Mouse (Mus musculus): ENCODE measurements around the gene Zg16. TPM values are rescaled to one million over a fixed set of nuclear protein-coding genes. Genes with fewer than 3 reads are reported as not detected.

The Zg16 gene
- polyA plus RNA-seq, 1 experiment from 2014 or later, result 29.5 TPM

DNA sequence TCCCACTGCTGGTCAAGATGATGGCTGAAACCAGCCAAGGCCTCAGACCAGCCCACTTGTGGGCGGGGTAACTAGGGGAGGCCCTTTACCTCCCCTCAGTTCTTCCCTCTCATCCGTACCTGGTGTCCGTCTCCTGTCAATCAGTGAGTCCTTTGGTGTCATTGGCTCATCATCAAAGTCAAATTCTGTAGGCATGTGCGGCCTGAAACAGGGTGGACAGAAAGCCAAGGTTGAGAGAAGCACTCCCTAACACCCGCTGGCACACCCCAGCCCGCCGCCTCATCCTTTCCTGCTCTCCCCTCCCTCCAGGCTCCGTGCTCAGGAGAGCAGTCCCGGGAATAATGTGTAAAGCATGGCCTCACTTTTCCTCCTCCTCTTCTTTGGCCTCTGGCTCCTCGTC lies 71.0 kb downstream of the Zg16 start:
- H3K36me3 ChIP-seq (ENCODE audit: control insufficient read depth, insufficient read depth, low read length), result peaks cover 8% of the 10 kb centered on the region; the same call in 1 of the 2 replicates
- peak overlapping the region; percentile 63 for H3K4me3 ChIP-seq (replicated peaks; ENCODE audit: low read length)
- peak overlapping the region; percentile 85 for H3K4me2 ChIP-seq (ENCODE audit: low read depth, low read length)
- peak overlapping the region; percentile 91 for H3K9ac ChIP-seq (ENCODE audit: low read length)
- H3K27me3 ChIP-seq (ENCODE audit: control insufficient read depth, insufficient read depth, low read length), result no peaks in the 10 kb centered on the region
- H3K27ac ChIP-seq (ENCODE audit: low read length), result peak overlapping the region; percentile 98
- ATAC-seq (ENCODE audit: insufficient read depth, low FRiP score), result peak; percentile 19; the same call in 1 of the 2 replicates
- H3K4me1 ChIP-seq (ENCODE audit: control insufficient read depth, insufficient read depth, low read length), result peaks cover 54% of the 10 kb centered on the region
- H3K9me3 ChIP-seq (replicated peaks; ENCODE audit: control insufficient read depth, low read length), result no peaks in the 10 kb centered on the region
- WGBS, result 3% methylated on average over 10 of the region's 10 CpGs

DNA sequence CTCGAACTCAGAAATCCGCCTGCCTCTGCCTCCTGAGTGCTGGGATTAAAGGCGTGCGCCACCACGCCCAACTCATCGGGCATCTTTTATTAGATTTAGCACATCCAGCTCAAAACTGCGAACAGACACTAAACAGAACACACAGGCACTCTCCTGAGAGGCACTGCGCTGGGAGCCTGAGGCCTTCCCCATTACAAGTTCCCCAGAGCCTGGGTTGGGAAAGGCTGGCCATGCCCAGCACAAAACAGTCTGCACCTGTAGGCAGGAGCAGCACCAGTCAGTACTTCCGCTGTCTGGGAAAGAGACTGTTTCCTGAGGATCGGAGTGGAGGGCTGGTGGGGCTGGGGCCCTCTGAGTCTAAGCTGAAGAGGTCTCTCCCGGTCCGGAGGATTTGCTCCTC lies 72.1 kb downstream of the Zg16 start:
- Histone ChIP-seq H3K9me3 (replicated peaks; ENCODE audit: control insufficient read depth, low read length) (no peaks in the 10 kb centered on the region), H3K4me3 (replicated peaks; ENCODE audit: low read length) (peak overlapping the region; percentile 60; the same call in 1 of the 2 replicates), H3K4me1 (ENCODE audit: control insufficient read depth, insufficient read depth, low read length) (peaks cover 50% of the 10 kb centered on the region), H3K36me3 (ENCODE audit: control insufficient read depth, insufficient read depth, low read length) (peaks cover 8% of the 10 kb centered on the region; the same call in 1 of the 2 replicates), H3K4me2 (ENCODE audit: low read depth, low read length) (no peak overlapping the region), H3K27me3 (ENCODE audit: control insufficient read depth, insufficient read depth, low read length) (no peaks in the 10 kb centered on the region), H3K27ac (ENCODE audit: low read length) (no peak overlapping the region), H3K9ac (ENCODE audit: low read length) (no peak overlapping the region; the same call in 1 of the 2 replicates)
- ATAC-seq (ENCODE audit: insufficient read depth, low FRiP score), result no peak
- 91% methylated on average over 12 of the region's 12 CpGs for WGBS

DNA sequence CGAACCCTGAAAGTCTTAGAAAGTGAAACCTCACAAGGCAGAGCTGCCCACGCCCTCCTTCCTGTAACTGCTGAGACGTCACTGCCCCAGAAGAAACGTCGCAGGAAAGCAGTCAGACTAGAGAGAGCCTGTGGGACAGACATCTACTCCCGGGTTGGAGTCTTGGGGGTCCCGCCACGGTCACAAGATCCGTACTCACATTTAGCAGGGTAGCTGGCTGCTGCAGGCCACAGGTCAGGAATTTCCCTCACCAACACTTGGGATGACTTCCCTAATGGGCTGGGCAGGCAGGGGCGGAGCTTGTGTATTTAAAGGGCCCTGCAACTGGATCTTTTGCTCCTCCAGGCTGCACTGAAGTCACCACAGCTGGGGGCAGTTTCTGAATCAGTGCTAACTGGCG lies 72.8 kb downstream of the Zg16 start, which contains the start of gene Mvp:
Gene Mvp, minus strand, starts transcription at position 302 of the 400 bp plus-strand sequence.
- no peak for ATAC-seq (ENCODE audit: insufficient read depth, low FRiP score)
- H3K4me1 ChIP-seq (ENCODE audit: control insufficient read depth, insufficient read depth, low read length), result peaks cover 46% of the 10 kb centered on the region
- peaks cover 8% of the 10 kb centered on the region; the same call in 1 of the 2 replicates for H3K36me3 ChIP-seq (ENCODE audit: control insufficient read depth, insufficient read depth, low read length)
- no peaks in the 10 kb centered on the region for H3K9me3 ChIP-seq (replicated peaks; ENCODE audit: control insufficient read depth, low read length)
- 20% methylated on average over 11 of the region's 11 CpGs for WGBS
- H3K27ac ChIP-seq (ENCODE audit: low read length), result peak within 1 kb of the TSS; percentile 70
- peak within 1 kb of the TSS; percentile 85 for H3K4me2 ChIP-seq (ENCODE audit: low read depth, low read length)
- H3K4me3 ChIP-seq (replicated peaks; ENCODE audit: low read length), result peak within 1 kb of the TSS; percentile 63
- H3K9ac ChIP-seq (ENCODE audit: low read length), result peak within 1 kb of the TSS; percentile 65
- H3K27me3 ChIP-seq (ENCODE audit: control insufficient read depth, insufficient read depth, low read length), result no peaks in the 10 kb centered on the region

DNA sequence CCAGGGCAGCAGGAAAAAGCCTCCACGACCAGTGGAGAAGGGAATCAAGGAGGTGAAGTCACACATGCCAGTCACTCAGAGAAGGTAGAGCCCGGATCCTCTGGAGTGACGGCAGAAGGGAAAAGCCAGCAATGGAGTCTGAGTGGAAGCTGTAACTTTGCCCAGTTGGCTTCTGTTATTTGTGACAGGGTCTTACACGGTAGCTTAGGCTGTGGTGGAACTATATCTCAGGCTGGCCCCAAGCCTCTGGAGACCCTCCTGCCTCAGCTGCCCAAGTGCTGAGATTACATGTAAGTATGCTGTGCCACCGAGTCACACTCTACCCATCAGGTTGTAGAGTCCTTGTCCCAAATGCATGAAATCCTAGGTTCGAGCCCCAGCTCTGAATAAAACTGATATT lies 73.7 kb downstream of the Zg16 start:
- Histone ChIP-seq H3K4me1 (ENCODE audit: control insufficient read depth, insufficient read depth, low read length) (peaks cover 44% of the 10 kb centered on the region), H3K9ac (ENCODE audit: low read length) (no peak overlapping the region), H3K36me3 (ENCODE audit: control insufficient read depth, insufficient read depth, low read length) (peaks cover 8% of the 10 kb centered on the region; the same call in 1 of the 2 replicates), H3K9me3 (replicated peaks; ENCODE audit: control insufficient read depth, low read length) (no peaks in the 10 kb centered on the region), H3K4me2 (ENCODE audit: low read depth, low read length) (peak overlapping the region; percentile 55), H3K27ac (ENCODE audit: low read length) (no peak overlapping the region), H3K4me3 (replicated peaks; ENCODE audit: low read length) (no peak overlapping the region), H3K27me3 (ENCODE audit: control insufficient read depth, insufficient read depth, low read length) (no peaks in the 10 kb centered on the region)
- 95% methylated on average over 6 of the region's 6 CpGs for WGBS
- ATAC-seq (ENCODE audit: insufficient read depth, low FRiP score), result no peak

DNA sequence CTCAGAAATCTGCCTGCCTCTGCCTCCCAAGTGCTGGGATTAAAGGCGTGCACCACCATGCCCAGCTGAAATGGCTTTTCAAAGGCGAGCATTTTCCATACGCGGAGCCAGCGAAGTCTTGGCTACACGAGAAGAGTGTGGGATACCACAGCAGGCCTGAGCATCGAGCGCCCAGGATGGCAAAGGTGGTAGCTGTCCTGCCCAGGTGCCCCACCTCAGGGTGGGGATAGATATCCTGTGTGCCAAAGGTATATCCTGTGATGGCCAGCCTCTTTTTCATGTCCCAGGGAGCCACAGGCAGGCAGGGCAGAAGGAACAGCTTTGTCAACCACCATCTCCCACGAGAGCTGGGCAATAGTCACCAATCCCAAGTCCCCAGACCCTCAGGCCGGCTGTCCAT lies 74.3 kb downstream of the Zg16 start:
- no peak for ATAC-seq (ENCODE audit: insufficient read depth, low FRiP score)
- H3K4me1 ChIP-seq (ENCODE audit: control insufficient read depth, insufficient read depth, low read length), result peaks cover 42% of the 10 kb centered on the region
- peaks cover 8% of the 10 kb centered on the region; the same call in 1 of the 2 replicates for H3K36me3 ChIP-seq (ENCODE audit: control insufficient read depth, insufficient read depth, low read length)
- no peak overlapping the region for H3K4me2 ChIP-seq (ENCODE audit: low read depth, low read length)
- H3K9me3 ChIP-seq (replicated peaks; ENCODE audit: control insufficient read depth, low read length), result no peaks in the 10 kb centered on the region
- no peak overlapping the region for H3K27ac ChIP-seq (ENCODE audit: low read length)
- no peak overlapping the region for H3K4me3 ChIP-seq (replicated peaks; ENCODE audit: low read length)
- WGBS, result 96% methylated on average over 10 of the region's 10 CpGs
- H3K27me3 ChIP-seq (ENCODE audit: control insufficient read depth, insufficient read depth, low read length), result no peaks in the 10 kb centered on the region
- H3K9ac ChIP-seq (ENCODE audit: low read length), result no peak overlapping the region

DNA sequence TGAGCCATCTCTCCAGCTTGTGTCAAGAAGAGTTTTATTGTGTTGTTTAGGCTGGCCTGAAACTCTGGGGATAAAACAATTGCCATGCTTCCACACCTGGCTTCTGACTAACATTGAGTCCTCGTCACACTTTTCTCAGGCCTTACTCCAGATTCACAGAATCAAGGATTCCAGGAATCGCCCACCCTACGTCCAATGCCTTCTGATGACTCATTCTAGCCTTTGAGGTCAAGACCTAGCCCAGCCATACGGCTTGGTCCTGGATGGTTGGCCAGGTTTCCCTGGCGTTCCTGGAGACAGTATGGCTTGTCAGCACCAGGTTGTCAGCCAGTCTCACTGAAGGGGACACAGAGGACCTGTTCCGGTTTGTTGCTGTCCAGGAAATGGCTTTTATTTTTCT lies 74.8 kb downstream of the Zg16 start:
- WGBS, result 79% methylated on average over 6 of the region's 6 CpGs
- no peak overlapping the region for H3K4me3 ChIP-seq (replicated peaks; ENCODE audit: low read length)
- no peak overlapping the region for H3K27ac ChIP-seq (ENCODE audit: low read length)
- no peaks in the 10 kb centered on the region for H3K9me3 ChIP-seq (replicated peaks; ENCODE audit: control insufficient read depth, low read length)
- no peaks in the 10 kb centered on the region for H3K27me3 ChIP-seq (ENCODE audit: control insufficient read depth, insufficient read depth, low read length)
- peaks cover 8% of the 10 kb centered on the region; the same call in 1 of the 2 replicates for H3K36me3 ChIP-seq (ENCODE audit: control insufficient read depth, insufficient read depth, low read length)
- peaks cover 37% of the 10 kb centered on the region for H3K4me1 ChIP-seq (ENCODE audit: control insufficient read depth, insufficient read depth, low read length)
- no peak overlapping the region for H3K9ac ChIP-seq (ENCODE audit: low read length)
- no peak overlapping the region for H3K4me2 ChIP-seq (ENCODE audit: low read depth, low read length)
- no peak for ATAC-seq (ENCODE audit: insufficient read depth, low FRiP score)

DNA sequence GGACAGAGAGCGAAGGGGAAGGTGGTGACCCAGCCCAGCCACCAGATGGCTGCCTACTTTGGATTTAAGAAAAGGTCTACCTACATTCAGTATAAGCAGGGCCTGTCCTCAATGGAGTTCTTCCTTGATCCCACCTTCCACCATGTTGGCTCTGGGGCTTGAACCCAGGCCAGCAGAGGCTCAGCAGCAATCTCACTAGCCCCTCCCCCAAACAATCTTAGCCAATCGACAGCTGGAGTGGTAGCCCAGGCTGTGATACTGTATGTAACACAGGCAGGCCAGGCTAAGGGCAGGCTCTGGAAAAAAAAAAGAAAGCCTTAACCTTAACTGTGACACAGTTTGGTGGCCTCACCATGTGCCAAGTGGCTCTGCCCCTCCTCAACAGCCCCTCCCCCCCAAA lies 75.4 kb downstream of the Zg16 start:
- no peak overlapping the region for H3K9ac ChIP-seq (ENCODE audit: low read length)
- H3K4me3 ChIP-seq (replicated peaks; ENCODE audit: low read length), result no peak overlapping the region
- 60% methylated on average over 2 of the region's 2 CpGs for WGBS
- H3K9me3 ChIP-seq (replicated peaks; ENCODE audit: control insufficient read depth, low read length), result no peaks in the 10 kb centered on the region
- H3K4me2 ChIP-seq (ENCODE audit: low read depth, low read length), result no peak overlapping the region
- no peaks in the 10 kb centered on the region for H3K27me3 ChIP-seq (ENCODE audit: control insufficient read depth, insufficient read depth, low read length)
- peaks cover 8% of the 10 kb centered on the region; the same call in 1 of the 2 replicates for H3K36me3 ChIP-seq (ENCODE audit: control insufficient read depth, insufficient read depth, low read length)
- peaks cover 37% of the 10 kb centered on the region for H3K4me1 ChIP-seq (ENCODE audit: control insufficient read depth, insufficient read depth, low read length)
- ATAC-seq (ENCODE audit: insufficient read depth, low FRiP score), result no peak
- no peak overlapping the region for H3K27ac ChIP-seq (ENCODE audit: low read length)

DNA sequence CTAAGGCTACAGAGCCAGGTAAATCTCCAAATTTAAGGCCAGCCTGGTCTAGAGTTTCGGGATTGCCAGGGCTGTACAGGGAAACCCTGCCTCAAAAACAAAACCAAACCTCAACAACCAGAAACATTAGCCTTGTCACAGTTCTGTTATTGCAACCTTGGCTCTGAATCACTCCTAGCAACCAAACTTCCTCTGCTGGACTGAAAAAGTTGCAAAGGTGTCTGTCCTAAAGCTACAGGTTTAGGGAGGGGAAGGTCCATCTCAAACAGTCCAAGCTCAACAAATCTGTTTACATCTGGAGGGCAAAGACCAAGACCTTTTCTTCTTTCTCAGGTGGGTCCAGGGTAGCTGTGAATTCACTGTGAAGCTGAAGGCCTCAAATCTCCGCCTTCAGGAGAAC lies 76.1 kb downstream of the Zg16 start:
- WGBS, result 85% methylated on average over 2 of the region's 2 CpGs

DNA sequence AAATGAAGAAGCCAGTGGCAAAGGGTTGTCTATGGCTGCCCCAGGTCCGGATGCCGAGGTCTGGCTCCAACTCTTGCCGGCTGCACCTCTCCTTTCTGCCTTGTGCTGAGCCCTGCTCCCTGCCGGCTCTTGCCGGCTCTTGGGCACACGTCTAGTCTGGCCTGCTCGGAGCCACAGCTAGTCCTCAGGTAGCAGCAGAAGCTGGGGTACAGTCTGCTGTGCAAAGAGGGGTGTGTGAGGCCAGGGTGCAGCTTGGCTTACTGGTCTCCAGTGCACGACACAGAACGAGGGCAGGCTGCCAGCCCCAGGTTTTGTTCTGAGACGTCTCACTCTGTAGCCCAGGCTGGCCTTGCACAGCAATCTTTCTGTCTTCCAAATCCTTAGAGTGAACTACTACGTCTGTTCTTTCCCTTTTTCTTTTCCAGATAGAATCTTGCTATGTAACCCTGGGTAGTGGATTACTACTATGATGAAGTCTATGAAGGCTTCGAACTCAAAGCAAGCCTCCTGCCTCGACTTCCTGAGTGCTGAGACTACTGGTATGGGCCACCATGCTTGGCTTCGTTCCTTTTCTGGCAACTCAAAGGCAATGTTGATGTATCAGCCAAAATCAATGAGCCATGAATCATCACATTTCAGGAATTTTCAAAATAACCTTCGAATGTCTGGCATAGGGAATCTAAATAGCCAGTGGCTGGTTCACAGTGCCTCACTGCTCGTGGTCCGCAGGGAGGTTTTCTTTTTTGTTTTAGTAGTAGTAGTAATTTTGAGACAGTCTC lies 77.6 kb downstream of the Zg16 start:
- Histone ChIP-seq H3K4me2 (ENCODE audit: low read depth, low read length) (no peak overlapping the region), H3K9ac (ENCODE audit: low read length) (peak overlapping the region; percentile 37; the same call in 1 of the 2 replicates)
- ATAC-seq (ENCODE audit: insufficient read depth, low FRiP score), result no peak

More for the DNA sequence above, 76.1 kb downstream of the Zg16 start:
- H3K27me3 ChIP-seq (ENCODE audit: control insufficient read depth, insufficient read depth, low read length), result no peaks in the 10 kb centered on the region
- no peak overlapping the region for H3K4me3 ChIP-seq (replicated peaks; ENCODE audit: low read length)
- H3K36me3 ChIP-seq (ENCODE audit: control insufficient read depth, insufficient read depth, low read length), result peaks cover 8% of the 10 kb centered on the region; the same call in 1 of the 2 replicates
- H3K4me1 ChIP-seq (ENCODE audit: control insufficient read depth, insufficient read depth, low read length), result peaks cover 39% of the 10 kb centered on the region
- no peak for ATAC-seq (ENCODE audit: insufficient read depth, low FRiP score)
- H3K27ac ChIP-seq (ENCODE audit: low read length), result no peak overlapping the region
- H3K9ac ChIP-seq (ENCODE audit: low read length), result no peak overlapping the region
- H3K4me2 ChIP-seq (ENCODE audit: low read depth, low read length), result no peak overlapping the region
- no peaks in the 10 kb centered on the region for H3K9me3 ChIP-seq (replicated peaks; ENCODE audit: control insufficient read depth, low read length)

More for the DNA sequence above, 77.6 kb downstream of the Zg16 start:
- no peaks in the 10 kb centered on the region for H3K27me3 ChIP-seq (ENCODE audit: control insufficient read depth, insufficient read depth, low read length)
- H3K4me1 ChIP-seq (ENCODE audit: control insufficient read depth, insufficient read depth, low read length), result peaks cover 27% of the 10 kb centered on the region
- peak overlapping the region; percentile 86 for H3K27ac ChIP-seq (ENCODE audit: low read length)
- H3K36me3 ChIP-seq (ENCODE audit: control insufficient read depth, insufficient read depth, low read length), result no peaks in the 10 kb centered on the region
- no peaks in the 10 kb centered on the region for H3K9me3 ChIP-seq (replicated peaks; ENCODE audit: control insufficient read depth, low read length)
- H3K4me3 ChIP-seq (replicated peaks; ENCODE audit: low read length), result no peak overlapping the region
- WGBS, result 77% methylated on average over 17 of the region's 17 CpGs

Measured in stomach, embryonic 16.5 days (tissue).